In the genomic region with DNA sequence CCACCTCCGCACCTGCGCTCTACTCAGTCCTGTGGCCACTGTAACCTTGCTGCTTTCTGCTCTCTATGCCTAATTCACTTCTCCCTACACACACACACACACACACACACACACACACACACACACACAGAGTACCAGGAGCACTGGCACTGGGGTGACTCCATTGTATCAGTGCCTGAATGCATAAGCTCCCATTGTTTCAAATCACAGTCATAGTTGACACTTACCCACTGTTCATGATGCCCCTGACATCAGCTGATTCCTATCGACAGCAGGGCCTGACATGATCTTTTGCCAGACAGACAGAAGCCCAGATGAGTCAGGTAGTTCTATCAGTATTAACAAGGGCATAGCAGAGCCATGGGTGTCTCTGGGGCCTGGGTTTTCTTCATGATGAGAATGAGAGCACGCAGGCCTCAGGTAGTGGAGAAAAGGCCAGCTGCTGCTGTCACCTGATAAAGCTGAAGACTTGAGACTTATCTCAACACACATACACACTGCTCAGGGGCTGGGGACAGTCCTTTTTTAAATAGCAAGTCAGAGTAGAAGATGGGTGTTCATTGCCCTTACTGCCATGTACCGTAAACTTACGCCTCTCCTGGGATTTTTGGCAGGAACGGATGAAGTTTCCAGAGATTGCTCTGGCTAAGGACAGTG, we compare ENCODE assay signal across 13 mouse cellular contexts. TPM values are rescaled to one million over a fixed set of nuclear protein-coding genes. Genes with fewer than 3 reads are reported as not detected.
DNase-seq lines count a peak whose midpoint lies in the region; ATAC-seq and TF ChIP-seq lines count a peak whose summit lies in the region.
"Had no signal": no experiment of that assay in that cellular context is flagged by ENCODE, and none has a peak within 500 bp of the region (broad histone marks: within the 10 kb centered on the region; RNA-seq: fewer than 3 reads in every experiment).

No protein-coding gene starts in this region.

- no peaks in the 10 kb centered on the region for H3K27me3 ChIP-seq in embryonic facial prominence, embryonic 14.5 days (replicated peaks; ENCODE audit: control insufficient read depth, insufficient read depth, low read length)
- no peaks in the 10 kb centered on the region for H3K27me3 ChIP-seq in embryonic facial prominence, embryonic 10.5 days (replicated peaks; ENCODE audit: low read depth, poor library complexity, severe bottlenecking)
- H3K27me3 ChIP-seq in liver, embryonic 16.5 days (ENCODE audit: control insufficient read depth, insufficient read depth, low read depth, low read length) = no peaks in the 10 kb centered on the region
- H3K27me3 ChIP-seq: embryonic facial prominence, embryonic 12.5 days had no signal

- no peak overlapping the region for H3K27ac ChIP-seq in embryonic facial prominence, embryonic 14.5 days (replicated peaks; ENCODE audit: low read depth, low read length)
- no peak overlapping the region for H3K27ac ChIP-seq in embryonic facial prominence, embryonic 10.5 days (replicated peaks)
- peak overlapping the region; percentile 40; the same call in 1 of the 2 replicates for H3K27ac ChIP-seq in left cerebral cortex, adult 2 months
- H3K27ac ChIP-seq in liver, embryonic 16.5 days (ENCODE audit: low read length) = peak overlapping the region; percentile 97
- H3K27ac ChIP-seq: embryonic facial prominence, embryonic 12.5 days; heart, adult 2 months; macrophage had no signal

- ATAC-seq in embryonic facial prominence, embryonic 14.5 days (ENCODE audit: low read depth) = no peak
- peak; percentile 81 for ATAC-seq in liver, embryonic 16.5 days (ENCODE audit: low read depth)

- intact Hi-C loops in left cerebral cortex, adult 2 months (cut with DNase I) = no loop called here

- H3K4me3 ChIP-seq in embryonic facial prominence, embryonic 14.5 days (ENCODE audit: low read depth, low read length) = no peak overlapping the region
- no peak overlapping the region for H3K4me3 ChIP-seq in embryonic facial prominence, embryonic 10.5 days
- no peak overlapping the region for H3K4me3 ChIP-seq in left cerebral cortex, adult 2 months
- H3K4me3 ChIP-seq in liver, embryonic 16.5 days (ENCODE audit: low read depth, low read length) = peak overlapping the region; percentile 48
- H3K4me3 ChIP-seq: embryonic facial prominence, embryonic 12.5 days; heart, adult 2 months had no signal

- H3K9me3 ChIP-seq in embryonic facial prominence, embryonic 14.5 days (ENCODE audit: control insufficient read depth, low read length) = no peaks in the 10 kb centered on the region
- H3K9me3 ChIP-seq in embryonic facial prominence, embryonic 10.5 days = no peaks in the 10 kb centered on the region
- H3K9me3 ChIP-seq in liver, embryonic 16.5 days (replicated peaks; ENCODE audit: control insufficient read depth, low read length) = no peaks in the 10 kb centered on the region
- H3K9me3 ChIP-seq: embryonic facial prominence, embryonic 12.5 days had no signal

- H3K36me3 ChIP-seq in embryonic facial prominence, embryonic 14.5 days (ENCODE audit: control insufficient read depth, insufficient read depth, low read length) = peaks cover 30% of the 10 kb centered on the region; the same call in 1 of the 2 replicates
- peaks cover 38% of the 10 kb centered on the region for H3K36me3 ChIP-seq in embryonic facial prominence, embryonic 10.5 days (replicated peaks)
- peaks cover 5% of the 10 kb centered on the region; the same call in 1 of the 2 replicates for H3K36me3 ChIP-seq in liver, embryonic 16.5 days (ENCODE audit: control insufficient read depth, insufficient read depth)

- peaks cover 3% of the 10 kb centered on the region for H3K4me1 ChIP-seq in embryonic facial prominence, embryonic 14.5 days (ENCODE audit: control insufficient read depth, insufficient read depth, low read length)
- H3K4me1 ChIP-seq in embryonic facial prominence, embryonic 10.5 days = peaks cover 10% of the 10 kb centered on the region; the same call in 1 of the 2 replicates
- peaks cover 61% of the 10 kb centered on the region for H3K4me1 ChIP-seq in liver, embryonic 16.5 days (ENCODE audit: control insufficient read depth, low read depth, low read length)
- H3K4me1 ChIP-seq: embryonic facial prominence, embryonic 12.5 days had no signal

- TF ChIP-seq CTCF in left cerebral cortex, adult 2 months (IDR thresholded peaks at IDR 0.05) = no peak

- no peak for DNase-seq in embryonic facial prominence, embryonic 14.5 days (ENCODE audit: low spot score)
- no peak for DNase-seq in embryonic facial prominence, embryonic 10.5 days (ENCODE audit: low spot score)
- DNase-seq in left cerebral cortex, adult 2 months (ENCODE audit: extremely low spot score in 1 of 2, low spot score in 2 of 2) = no peak
- DNase-seq in left cerebral cortex, adult 9 months (ENCODE audit: low spot score in 2 of 2) = no peak
- peak; percentile 65 for DNase-seq in c-Kit-negative CD71-positive TER-119-positive erythroid progenitor cells, embryonic 14.5 days (ENCODE audit: low read depth, low spot score)
- DNase-seq in right cerebral cortex, adult 2 months (ENCODE audit: low spot score in 2 of 2) = no peak
- DNase-seq in cerebellum, adult 18-20 months = no peak
- DNase-seq: cerebellum, adult 11 months; heart, adult 2 months; kidney, postnatal 14 days had no signal

- 72% methylated on average over 7 of the region's 7 CpGs for WGBS in embryonic facial prominence, embryonic 14.5 days
- WGBS in embryonic facial prominence, embryonic 10.5 days = 86% methylated on average over 7 of the region's 7 CpGs
- WGBS in liver, embryonic 16.5 days (ENCODE audit: insufficient replicate concordance) = 47% methylated on average over 7 of the region's 7 CpGs

- H3K9ac ChIP-seq in embryonic facial prominence, embryonic 14.5 days (ENCODE audit: low read depth, low read length) = peak overlapping the region; percentile 27
- peak overlapping the region; percentile 59 for H3K9ac ChIP-seq in liver, embryonic 16.5 days (ENCODE audit: low read depth, low read length)
- H3K9ac ChIP-seq: embryonic facial prominence, embryonic 12.5 days had no signal

- no peak overlapping the region for H3K4me2 ChIP-seq in embryonic facial prominence, embryonic 14.5 days (ENCODE audit: low read depth, low read length)
- H3K4me2 ChIP-seq in liver, embryonic 16.5 days (ENCODE audit: low read depth, low read length) = peak overlapping the region; percentile 66
- H3K4me2 ChIP-seq: embryonic facial prominence, embryonic 12.5 days had no signal

RNA-seq across cellular contexts. Expression of a gene that starts 4.2 kb away (rescaled TPM):
- polyA plus RNA-seq in embryonic facial prominence, embryonic 14.5 days (2014; fragmentation: Nextera tagmentation; extraction: Ambion mirVana) = 26.7 and 27.5 TPM in 2 replicates
- 29.1 and 30.2 TPM in 2 replicates for polyA plus RNA-seq in embryonic facial prominence, embryonic 10.5 days (2016; fragmentation: Nextera tagmentation; extraction: Ambion mirVana)
- 10 to 100 TPM; 41.9 to 43.1 TPM for total RNA-seq in left cerebral cortex, adult 2 months (2021)
- 54.8 and 61.2 TPM in 2 replicates for polyA plus RNA-seq in liver, embryonic 16.5 days (2015; fragmentation: Nextera tagmentation; extraction: Ambion mirVana)

RNA-seq across cellular contexts. Expression of a gene that starts 8.5 kb away (rescaled TPM):
- polyA plus RNA-seq in embryonic facial prominence, embryonic 14.5 days (2014; fragmentation: Nextera tagmentation; extraction: Ambion mirVana) = 0.28 and 0.33 TPM in 2 replicates
- not detected in 2 replicates for polyA plus RNA-seq in embryonic facial prominence, embryonic 10.5 days (2016; fragmentation: Nextera tagmentation; extraction: Ambion mirVana)
- under 1 TPM; 0.26 to 0.84 TPM for total RNA-seq in left cerebral cortex, adult 2 months (2021)
- polyA plus RNA-seq in liver, embryonic 16.5 days (2015; fragmentation: Nextera tagmentation; extraction: Ambion mirVana) = 0.09 and 0.66 TPM in 2 replicates
- polyA plus RNA-seq: embryonic facial prominence, embryonic 12.5 days had no signal

RNA-seq across cellular contexts. Expression of a gene that starts 9.0 kb away (rescaled TPM):
- 73.4 and 80.6 TPM in 2 replicates for polyA plus RNA-seq in embryonic facial prominence, embryonic 14.5 days (2014; fragmentation: Nextera tagmentation; extraction: Ambion mirVana)
- polyA plus RNA-seq in embryonic facial prominence, embryonic 10.5 days (2016; fragmentation: Nextera tagmentation; extraction: Ambion mirVana) = 111 and 112 TPM in 2 replicates
- total RNA-seq in left cerebral cortex, adult 2 months (2021) = 10 to 100 TPM; 74.2 to 82.3 TPM
- polyA plus RNA-seq in liver, embryonic 16.5 days (2015; fragmentation: Nextera tagmentation; extraction: Ambion mirVana) = 23.5 and 25.1 TPM in 2 replicates

RNA-seq across cellular contexts. Expression of a gene that starts 13.8 kb away (rescaled TPM):
- 46.3 and 46.6 TPM in 2 replicates for polyA plus RNA-seq in embryonic facial prominence, embryonic 14.5 days (2014; fragmentation: Nextera tagmentation; extraction: Ambion mirVana)
- polyA plus RNA-seq in embryonic facial prominence, embryonic 10.5 days (2016; fragmentation: Nextera tagmentation; extraction: Ambion mirVana) = 66.1 and 67.7 TPM in 2 replicates
- total RNA-seq in left cerebral cortex, adult 2 months (2021) = 10 to 100 TPM; 19.3 to 22.4 TPM
- polyA plus RNA-seq in liver, embryonic 16.5 days (2015; fragmentation: Nextera tagmentation; extraction: Ambion mirVana) = 16.5 and 16.8 TPM in 2 replicates

RNA-seq across cellular contexts. Expression of a gene that starts 26.7 kb away (rescaled TPM):
- 0.29 and 0.51 TPM in 2 replicates for polyA plus RNA-seq in embryonic facial prominence, embryonic 14.5 days (2014; fragmentation: Nextera tagmentation; extraction: Ambion mirVana)
- 0.87 and 0.89 TPM in 2 replicates for polyA plus RNA-seq in embryonic facial prominence, embryonic 10.5 days (2016; fragmentation: Nextera tagmentation; extraction: Ambion mirVana)
- total RNA-seq in left cerebral cortex, adult 2 months (2021) = not detected
- 2.5 TPM in 2 replicates for polyA plus RNA-seq in liver, embryonic 16.5 days (2015; fragmentation: Nextera tagmentation; extraction: Ambion mirVana)
- total RNA-seq: heart, adult 2 months had no signal
- polyA plus RNA-seq: heart, adult 2 months; macrophage had no signal

Comparison
In these comparisons a context has a peak if more than half of its experiments do, and no peak if none do; other contexts are left out.
1. H3K27ac ChIP-seq: peak in left cerebral cortex, adult 2 months (single experiment) and liver, embryonic 16.5 days (single experiment); none in embryonic facial prominence, embryonic 14.5 days (single experiment) and embryonic facial prominence, embryonic 10.5 days (single experiment).